8 mouse cellular contexts compared by ENCODE assay signal in the genomic region with DNA sequence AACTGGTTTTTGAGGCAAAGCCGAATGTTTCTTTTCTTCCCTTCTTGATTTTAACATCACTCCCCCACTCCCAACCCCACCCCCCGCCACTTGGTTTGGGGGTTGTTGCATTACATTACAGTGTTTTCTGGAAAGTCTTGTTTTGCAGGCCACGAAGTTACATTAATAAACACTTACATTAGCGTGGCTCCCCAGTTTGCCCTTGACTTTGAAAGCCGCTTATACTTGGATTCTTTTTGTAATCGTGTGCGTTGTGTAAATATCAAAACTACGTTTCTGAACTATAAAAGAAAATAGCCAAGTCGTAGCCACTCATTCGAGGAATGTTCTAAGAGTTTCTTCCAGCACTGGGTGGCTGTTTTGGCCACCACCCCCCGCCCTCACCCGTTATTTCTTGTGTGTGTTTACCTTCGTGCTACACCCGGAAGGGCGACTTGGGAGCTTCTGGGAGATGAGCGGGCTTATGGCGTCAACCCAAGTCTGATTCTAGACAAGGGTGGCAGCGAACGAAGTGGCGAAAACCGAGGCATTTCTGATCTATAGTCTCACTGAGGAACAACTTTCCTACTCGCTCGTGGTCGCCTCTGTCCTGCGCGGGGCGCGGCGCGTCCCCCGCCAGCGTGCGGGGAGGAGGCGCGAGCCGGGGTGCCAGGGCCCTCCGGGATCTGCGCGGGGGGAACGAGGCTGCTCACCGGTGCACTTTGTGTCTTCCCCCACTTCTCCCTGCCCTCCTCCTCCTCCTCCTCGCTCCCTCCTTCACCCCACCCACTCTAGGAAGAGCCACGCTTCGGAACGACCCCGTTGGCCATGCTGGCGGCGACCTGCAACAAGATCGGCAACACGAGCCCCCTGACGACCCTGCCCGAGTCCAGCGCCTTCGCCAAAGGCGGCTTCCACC. TPM values are rescaled to one million over a fixed set of nuclear protein-coding genes. Genes with fewer than 3 reads are reported as not detected.
DNase-seq lines count a peak whose midpoint lies in the region; ATAC-seq and TF ChIP-seq lines count a peak whose summit lies in the region.

No protein-coding gene starts in this region.

- H3K36me3 ChIP-seq in heart, embryonic 13.5 days = no peaks in the 10 kb centered on the region
- no peaks in the 10 kb centered on the region for H3K36me3 ChIP-seq in limb, embryonic 14.5 days (ENCODE audit: control insufficient read depth, insufficient read depth, low read length)
- H3K36me3 ChIP-seq in neural tube, embryonic 13.5 days = no peaks in the 10 kb centered on the region

- H3K9ac ChIP-seq in heart, embryonic 13.5 days = peak overlapping the region; percentile 66
- H3K9ac ChIP-seq in limb, embryonic 14.5 days (ENCODE audit: low read depth, low read length, severe bottlenecking) = peak overlapping the region; percentile 51
- H3K9ac ChIP-seq in neural tube, embryonic 13.5 days = peak overlapping the region; percentile 62

- H3K4me1 ChIP-seq in bone marrow macrophage, adult 2 months (ENCODE audit: control insufficient read depth, insufficient read depth, low read length) = no peaks in the 10 kb centered on the region
- peaks cover 54% of the 10 kb centered on the region for H3K4me1 ChIP-seq in heart, embryonic 13.5 days
- peaks cover 29% of the 10 kb centered on the region for H3K4me1 ChIP-seq in limb, embryonic 14.5 days (ENCODE audit: control insufficient read depth, insufficient read depth, low read length)
- H3K4me1 ChIP-seq in neural tube, embryonic 13.5 days (replicated peaks) = peaks cover 47% of the 10 kb centered on the region

- no peak for TF ChIP-seq CTCF in bone marrow macrophage, adult 2 months (IDR thresholded peaks at IDR 0.05; ENCODE audit: low read depth, low read length)

- no peak for TF ChIP-seq POLR2A in bone marrow macrophage, adult 2 months (IDR thresholded peaks at IDR 0.05; ENCODE audit: borderline replicate concordance, low read depth, low read length)
- TF ChIP-seq POLR2A in limb, embryonic 14.5 days (IDR thresholded peaks at IDR 0.05; ENCODE audit: borderline replicate concordance, extremely low read depth, insufficient read depth, insufficient read length) = no peak

- DNase-seq in kidney, adult 18-20 months = peak; percentile 47
- no peak for DNase-seq in kidney, postnatal 25 days
- DNase-seq in limb, embryonic 14.5 days (ENCODE audit: low spot score) = no peak
- DNase-seq in ovary, adult 18-20 months (ENCODE audit: low spot score) = no peak

- H3K4me2 ChIP-seq in heart, embryonic 13.5 days = peak overlapping the region; percentile 80
- H3K4me2 ChIP-seq in limb, embryonic 14.5 days (replicated peaks; ENCODE audit: low read depth, low read length, severe bottlenecking) = peak overlapping the region; percentile 75
- H3K4me2 ChIP-seq in neural tube, embryonic 13.5 days = peak overlapping the region; percentile 53

- H3K9me3 ChIP-seq in heart, embryonic 13.5 days = no peaks in the 10 kb centered on the region
- H3K9me3 ChIP-seq in limb, embryonic 14.5 days (ENCODE audit: control insufficient read depth, low read length) = no peaks in the 10 kb centered on the region
- no peaks in the 10 kb centered on the region for H3K9me3 ChIP-seq in neural tube, embryonic 13.5 days

- H3K27me3 ChIP-seq in heart, embryonic 13.5 days (replicated peaks) = peaks cover 90% of the 10 kb centered on the region
- H3K27me3 ChIP-seq in limb, embryonic 14.5 days (ENCODE audit: control insufficient read depth, insufficient read depth, low read length) = peaks cover 81% of the 10 kb centered on the region
- H3K27me3 ChIP-seq in neural tube, embryonic 13.5 days = peaks cover 91% of the 10 kb centered on the region

- under 1% methylated on average over 46 of the region's 55 CpGs for WGBS in heart, embryonic 13.5 days
- under 1% methylated on average over 50 of the region's 55 CpGs for WGBS in limb, embryonic 14.5 days
- under 1% methylated on average over 54 of the region's 55 CpGs for WGBS in neural tube, embryonic 13.5 days

- no peak overlapping the region for H3K27ac ChIP-seq in bone marrow macrophage, adult 2 months (ENCODE audit: insufficient read depth, low read depth, low read length)
- no peak overlapping the region for H3K27ac ChIP-seq in heart, embryonic 13.5 days (replicated peaks)
- no peak overlapping the region for H3K27ac ChIP-seq in limb, embryonic 14.5 days (replicated peaks; ENCODE audit: low read depth, low read length)
- peak overlapping the region; percentile 28; the same call in 1 of the 2 replicates for H3K27ac ChIP-seq in neural tube, embryonic 13.5 days (replicated peaks)

- peak; percentile 14; the same call in 1 of the 2 replicates for ATAC-seq in heart, embryonic 13.5 days (ENCODE audit: extremely low read depth, insufficient number of reproducible peaks, low FRiP score, low TSS enrichment)
- no peak for ATAC-seq in limb, embryonic 14.5 days (ENCODE audit: low FRiP score, low read depth)
- ATAC-seq in neural tube, embryonic 13.5 days (ENCODE audit: low read depth) = no peak
- ATAC-seq in granulocyte monocyte progenitor cell, adult 5-6 weeks (replicated peaks; ENCODE audit: poor library complexity, severe bottlenecking) = no peak

- peak overlapping the region; percentile 52 for H3K4me3 ChIP-seq in bone marrow macrophage, adult 2 months (ENCODE audit: insufficient read depth, low read length)
- H3K4me3 ChIP-seq in heart, embryonic 13.5 days = peak overlapping the region; percentile 54
- peak overlapping the region; percentile 47 for H3K4me3 ChIP-seq in limb, embryonic 14.5 days (replicated peaks; ENCODE audit: low read length)
- peak overlapping the region; percentile 41 for H3K4me3 ChIP-seq in neural tube, embryonic 13.5 days

RNA-seq across cellular contexts. Expression of a gene that starts 0.9 kb away (rescaled TPM):
- not detected in 2 replicates for polyA plus RNA-seq in bone marrow macrophage, adult 2 months (2012; ENCODE audit: insufficient read depth, insufficient read length, missing spikeins)
- 0.04 TPM in 1 of 2 replicates, not detected in the other for polyA plus RNA-seq in heart, embryonic 13.5 days (2015; fragmentation: Nextera tagmentation; extraction: Ambion mirVana)
- polyA plus RNA-seq in limb, embryonic 14.5 days (2012; rRNA removed) = 2.4 and 2.5 TPM in 2 replicates
- polyA plus RNA-seq in limb, embryonic 14.5 days (2014; fragmentation: Nextera tagmentation; extraction: Ambion mirVana) = 1.7 and 2.5 TPM in 2 replicates
- polyA plus RNA-seq in neural tube, embryonic 13.5 days (2015; fragmentation: Nextera tagmentation; extraction: Ambion mirVana) = 1.5 TPM in 2 replicates
- total RNA-seq in granulocyte monocyte progenitor cell, adult 5-6 weeks (2014; fragmentation: Nextera tagmentation) = not detected in 2 replicates
- total RNA-seq in granulocyte monocyte progenitor cell, adult 5-6 weeks (2017) = not detected in 2 replicates

RNA-seq across cellular contexts. Expression of a gene that starts 39.8 kb away (rescaled TPM):
- 15.3 and 18.0 TPM in 2 replicates for polyA plus RNA-seq in bone marrow macrophage, adult 2 months (2012; ENCODE audit: insufficient read depth, insufficient read length, missing spikeins)
- polyA plus RNA-seq in heart, embryonic 13.5 days (2015; fragmentation: Nextera tagmentation; extraction: Ambion mirVana) = 12.0 and 14.3 TPM in 2 replicates
- polyA plus RNA-seq in limb, embryonic 14.5 days (2012; rRNA removed) = 12.0 and 13.6 TPM in 2 replicates
- 12.0 and 12.2 TPM in 2 replicates for polyA plus RNA-seq in limb, embryonic 14.5 days (2014; fragmentation: Nextera tagmentation; extraction: Ambion mirVana)
- 9.0 and 10.2 TPM in 2 replicates for polyA plus RNA-seq in neural tube, embryonic 13.5 days (2015; fragmentation: Nextera tagmentation; extraction: Ambion mirVana)
- total RNA-seq in granulocyte monocyte progenitor cell, adult 5-6 weeks (2014; fragmentation: Nextera tagmentation) = 5.5 and 9.2 TPM in 2 replicates
- total RNA-seq in granulocyte monocyte progenitor cell, adult 5-6 weeks (2017) = 9.0 and 9.6 TPM in 2 replicates

RNA-seq across cellular contexts. Expression of a gene that starts 39.9 kb away (rescaled TPM):
- 24.1 and 25.4 TPM in 2 replicates for polyA plus RNA-seq in bone marrow macrophage, adult 2 months (2012; ENCODE audit: insufficient read depth, insufficient read length, missing spikeins)
- 14.5 and 16.9 TPM in 2 replicates for polyA plus RNA-seq in heart, embryonic 13.5 days (2015; fragmentation: Nextera tagmentation; extraction: Ambion mirVana)
- polyA plus RNA-seq in limb, embryonic 14.5 days (2012; rRNA removed) = 14.4 and 22.1 TPM in 2 replicates
- polyA plus RNA-seq in limb, embryonic 14.5 days (2014; fragmentation: Nextera tagmentation; extraction: Ambion mirVana) = 25.2 and 27.8 TPM in 2 replicates
- 29.2 and 30.4 TPM in 2 replicates for polyA plus RNA-seq in neural tube, embryonic 13.5 days (2015; fragmentation: Nextera tagmentation; extraction: Ambion mirVana)
- total RNA-seq in granulocyte monocyte progenitor cell, adult 5-6 weeks (2014; fragmentation: Nextera tagmentation) = 9.9 and 11.6 TPM in 2 replicates
- 14.0 and 14.1 TPM in 2 replicates for total RNA-seq in granulocyte monocyte progenitor cell, adult 5-6 weeks (2017)

RNA-seq across cellular contexts. Expression of a gene that starts 53.9 kb away (rescaled TPM):
- 60.5 and 62.8 TPM in 2 replicates for polyA plus RNA-seq in bone marrow macrophage, adult 2 months (2012; ENCODE audit: insufficient read depth, insufficient read length, missing spikeins)
- polyA plus RNA-seq in heart, embryonic 13.5 days (2015; fragmentation: Nextera tagmentation; extraction: Ambion mirVana) = 64.1 and 69.6 TPM in 2 replicates
- polyA plus RNA-seq in limb, embryonic 14.5 days (2012; rRNA removed) = 33.6 and 49.7 TPM in 2 replicates
- 89.8 and 95.4 TPM in 2 replicates for polyA plus RNA-seq in limb, embryonic 14.5 days (2014; fragmentation: Nextera tagmentation; extraction: Ambion mirVana)
- polyA plus RNA-seq in neural tube, embryonic 13.5 days (2015; fragmentation: Nextera tagmentation; extraction: Ambion mirVana) = 102 and 110 TPM in 2 replicates
- total RNA-seq in granulocyte monocyte progenitor cell, adult 5-6 weeks (2014; fragmentation: Nextera tagmentation) = 114 and 138 TPM in 2 replicates
- 177 and 178 TPM in 2 replicates for total RNA-seq in granulocyte monocyte progenitor cell, adult 5-6 weeks (2017)
